Mouse (Mus musculus): ENCODE results near the gene 4930590J08Rik. TPM values are rescaled to one million over a fixed set of nuclear protein-coding genes. Genes with fewer than 3 reads are reported as not detected.

Gene 4930590J08Rik
- total and polyA plus RNA-seq, 2 experiments from 2014 or later = 0.64 to 3.2 TPM

DNA sequence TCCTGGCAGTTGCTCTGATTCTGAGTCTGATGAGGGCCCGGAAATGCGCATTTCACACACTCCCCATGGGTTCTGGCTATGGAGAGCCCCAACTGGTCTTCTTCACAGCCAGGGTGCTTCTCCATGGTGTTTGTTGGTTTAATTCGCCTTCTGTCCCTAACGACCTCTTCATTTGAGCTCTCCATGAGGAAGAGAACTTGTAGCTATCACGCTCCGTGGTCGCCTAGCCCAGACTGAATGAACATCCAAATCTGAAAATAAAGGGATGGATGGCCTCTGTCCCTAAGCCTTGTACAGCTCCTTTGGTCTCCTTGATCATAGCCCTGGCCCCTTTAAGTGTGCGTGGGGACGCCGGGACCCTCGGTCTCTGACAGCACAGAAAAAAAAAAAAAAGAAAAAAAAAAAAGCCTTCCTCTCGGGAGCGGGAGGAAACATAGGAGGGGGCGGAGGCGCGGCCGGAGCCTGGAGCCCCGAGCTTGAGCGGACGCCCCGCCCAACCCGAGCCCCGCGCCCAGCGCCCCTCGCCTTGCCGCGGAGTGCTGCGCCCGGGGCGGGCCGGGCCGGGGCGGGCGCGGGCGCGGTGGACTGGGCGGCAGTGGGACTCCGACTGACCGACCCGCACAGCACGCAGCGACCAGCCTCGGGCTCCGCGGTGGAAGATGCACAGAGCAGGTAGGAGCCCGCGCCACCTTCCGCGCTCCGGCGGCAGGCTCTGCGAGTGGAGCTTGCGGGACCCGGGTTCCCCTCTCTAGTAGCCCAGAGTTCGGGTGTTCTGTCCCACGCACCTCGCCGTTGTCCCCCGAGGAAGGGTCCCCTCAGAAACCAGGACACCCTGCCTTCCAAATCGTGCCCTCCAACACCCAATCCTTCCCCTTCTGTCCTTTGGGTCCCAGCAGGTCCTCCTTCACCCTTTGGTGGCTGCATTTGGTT lies 76.0 kb downstream of the 4930590J08Rik start, which contains the start of gene Fgd5:
Gene Fgd5 (plus strand): TSS at position 508 of the 930 bp plus-strand sequence.
- Histone ChIP-seq H3K4me1 (ENCODE audit: insufficient read depth, low read length) (no peaks in the 10 kb centered on the region), H3K9me3 (ENCODE audit: low read length) (no peaks in the 10 kb centered on the region), H3K4me2 (ENCODE audit: low read depth, low read length) (peak within 1 kb of the TSS; percentile 91), H3K4me3 (ENCODE audit: low read length) (peak within 1 kb of the TSS; percentile 51), H3K27ac (no peak within 1 kb of the TSS; the same call in 1 of the 2 replicates), H3K27me3 (ENCODE audit: insufficient read depth, low read length) (no peaks in the 10 kb centered on the region), H3K9ac (replicated peaks; ENCODE audit: low read length) (peak within 1 kb of the TSS; percentile 61), H3K36me3 (ENCODE audit: insufficient read depth, low read length) (no peaks in the 10 kb centered on the region)
- WGBS = 1% methylated on average over 57 of the region's 62 CpGs
- DNase-seq (ENCODE audit: low spot score) (peak; percentile 58), ATAC-seq (peak; percentile 59)
- no peak for TF ChIP-seq CTCF (IDR thresholded peaks at IDR 0.05; ENCODE audit: low read depth)

DNA sequence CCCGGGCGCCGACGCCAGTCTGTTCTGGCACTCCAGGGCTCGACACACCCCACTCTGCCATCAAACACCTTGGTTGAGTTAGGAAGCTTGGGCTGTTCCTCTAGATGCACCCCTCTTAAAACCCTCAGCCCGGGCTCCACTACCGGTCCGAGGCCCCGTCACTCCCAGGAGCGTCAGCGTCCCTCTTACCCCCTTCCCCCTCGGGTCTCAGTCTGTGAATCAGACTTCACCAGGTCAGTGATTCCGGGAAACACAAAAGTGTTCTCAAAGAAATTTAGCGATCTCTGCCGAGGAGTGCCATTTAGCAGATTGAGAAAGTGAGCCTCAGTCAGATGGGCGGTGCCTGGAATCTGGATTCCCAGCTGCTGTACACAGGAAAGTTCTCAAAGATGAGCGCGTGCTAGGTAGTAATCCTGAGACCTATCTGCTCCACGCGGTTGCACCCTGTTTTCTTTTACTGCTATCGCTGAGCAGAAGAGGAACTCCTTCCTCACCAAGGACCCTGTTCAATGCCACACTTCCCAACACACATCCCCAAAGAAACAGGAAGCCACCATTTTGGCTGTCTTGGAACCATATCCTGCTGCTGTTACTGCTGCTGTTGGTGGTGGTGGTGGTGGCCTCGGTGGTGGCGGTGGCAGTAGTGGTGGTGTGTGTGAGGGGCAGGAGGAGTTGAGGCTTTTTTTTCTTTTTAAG lies 76.8 kb downstream of the 4930590J08Rik start:
- Histone ChIP-seq H3K36me3 (ENCODE audit: insufficient read depth, low read length) (no peaks in the 10 kb centered on the region), H3K27ac (no peak overlapping the region; the same call in 1 of the 2 replicates), H3K4me1 (ENCODE audit: insufficient read depth, low read length) (no peaks in the 10 kb centered on the region), H3K9ac (replicated peaks; ENCODE audit: low read length) (peak overlapping the region; percentile 61), H3K9me3 (ENCODE audit: low read length) (no peaks in the 10 kb centered on the region), H3K4me3 (ENCODE audit: low read length) (peak overlapping the region; percentile 51), H3K4me2 (ENCODE audit: low read depth, low read length) (peak overlapping the region; percentile 91), H3K27me3 (ENCODE audit: insufficient read depth, low read length) (no peaks in the 10 kb centered on the region)
- ATAC-seq = no peak
- no peak for DNase-seq (ENCODE audit: low spot score)
- 16% methylated on average over 23 of the region's 23 CpGs for WGBS
- no peak for TF ChIP-seq CTCF (IDR thresholded peaks at IDR 0.05; ENCODE audit: low read depth)

DNA sequence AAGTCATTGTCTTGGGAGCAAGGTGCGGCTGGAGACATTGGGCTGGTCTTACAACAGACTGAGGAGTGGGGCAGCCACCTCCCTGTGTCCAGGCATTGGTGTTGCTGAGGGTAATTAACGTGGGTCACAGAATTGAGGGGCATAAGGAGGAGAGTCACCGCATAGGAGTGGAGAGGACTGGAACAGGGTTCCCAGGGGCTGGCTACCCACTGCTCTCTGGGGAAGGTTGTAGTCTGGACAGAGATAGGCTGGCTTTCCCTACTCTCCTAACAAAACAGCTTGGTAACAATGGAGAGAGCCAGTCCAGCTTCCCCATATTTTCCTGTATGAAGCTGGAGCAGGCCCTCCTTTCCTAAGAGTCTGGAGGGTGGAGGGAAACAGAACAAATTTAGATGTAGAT lies 77.4 kb downstream of the 4930590J08Rik start:
- no peaks in the 10 kb centered on the region for H3K4me1 ChIP-seq (ENCODE audit: insufficient read depth, low read length)
- no peaks in the 10 kb centered on the region for H3K27me3 ChIP-seq (ENCODE audit: insufficient read depth, low read length)
- ATAC-seq = no peak
- peak overlapping the region; percentile 10; the same call in 1 of the 2 replicates for H3K4me3 ChIP-seq (ENCODE audit: low read length)
- H3K4me2 ChIP-seq (ENCODE audit: low read depth, low read length) = peak overlapping the region; percentile 91
- no peak for DNase-seq (ENCODE audit: low spot score)
- H3K36me3 ChIP-seq (ENCODE audit: insufficient read depth, low read length) = no peaks in the 10 kb centered on the region
- H3K27ac ChIP-seq = no peak overlapping the region
- no peak for TF ChIP-seq CTCF (IDR thresholded peaks at IDR 0.05; ENCODE audit: low read depth)
- WGBS = 60% methylated on average over 3 of the region's 3 CpGs
- no peaks in the 10 kb centered on the region for H3K9me3 ChIP-seq (ENCODE audit: low read length)
- no peak overlapping the region for H3K9ac ChIP-seq (replicated peaks; ENCODE audit: low read length)

DNA sequence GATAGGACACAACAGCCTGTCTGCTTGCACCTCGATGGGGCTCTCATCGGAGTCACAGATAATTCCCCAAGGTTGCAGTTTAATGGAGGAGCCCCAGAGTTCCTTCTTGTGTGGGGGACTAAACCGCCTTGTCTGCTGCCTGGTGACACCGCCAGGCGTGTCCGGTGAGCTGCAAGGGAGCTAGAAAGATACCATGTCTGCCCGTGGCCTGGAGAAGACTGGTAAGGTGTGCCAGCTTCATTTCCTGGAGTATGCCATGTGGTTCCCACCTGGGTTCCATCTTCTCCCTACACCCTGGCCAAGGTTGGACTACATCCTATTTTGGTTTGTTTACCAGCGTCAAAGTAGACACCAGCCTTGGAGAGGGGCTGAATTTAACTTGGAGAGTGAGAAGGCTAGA lies 87.5 kb downstream of the 4930590J08Rik start:
- H3K9ac ChIP-seq (replicated peaks; ENCODE audit: low read length) = no peak overlapping the region
- DNase-seq (ENCODE audit: low spot score) (no peak), ATAC-seq (no peak)
- no peak for TF ChIP-seq CTCF (IDR thresholded peaks at IDR 0.05; ENCODE audit: low read depth)
- H3K4me2 ChIP-seq (ENCODE audit: low read depth, low read length) = no peak overlapping the region
- H3K4me3 ChIP-seq (ENCODE audit: low read length) = no peak overlapping the region
- H3K27me3 ChIP-seq (ENCODE audit: insufficient read depth, low read length) = no peaks in the 10 kb centered on the region
- no peak overlapping the region for H3K27ac ChIP-seq
- no peaks in the 10 kb centered on the region for H3K9me3 ChIP-seq (ENCODE audit: low read length)
- 83% methylated on average over 8 of the region's 8 CpGs for WGBS
- no peaks in the 10 kb centered on the region for H3K36me3 ChIP-seq (ENCODE audit: insufficient read depth, low read length)
- H3K4me1 ChIP-seq (ENCODE audit: insufficient read depth, low read length) = no peaks in the 10 kb centered on the region

DNA sequence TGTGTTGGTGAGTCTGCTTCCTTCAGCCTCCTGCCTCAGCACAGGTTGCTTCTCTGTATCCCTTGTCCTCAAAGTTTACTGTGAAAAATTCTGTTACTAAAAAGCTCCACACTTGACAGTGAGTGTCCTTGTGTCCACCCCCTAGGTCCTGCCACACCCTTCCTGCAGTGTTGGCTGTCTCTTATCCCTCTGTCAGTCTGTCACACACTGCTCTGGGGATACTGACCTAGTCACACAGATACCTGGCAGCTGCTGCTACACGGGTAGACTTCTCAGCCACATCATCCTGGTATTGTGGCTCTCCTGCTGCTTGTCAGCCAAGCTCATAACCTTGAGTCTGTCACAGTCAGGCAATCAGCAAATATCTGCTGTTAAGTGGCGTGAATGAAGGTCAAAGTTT lies 90.2 kb downstream of the 4930590J08Rik start:
- no peaks in the 10 kb centered on the region for H3K27me3 ChIP-seq (ENCODE audit: insufficient read depth, low read length)
- no peak overlapping the region for H3K9ac ChIP-seq (replicated peaks; ENCODE audit: low read length)
- no peak overlapping the region for H3K4me2 ChIP-seq (ENCODE audit: low read depth, low read length)
- no peaks in the 10 kb centered on the region for H3K36me3 ChIP-seq (ENCODE audit: insufficient read depth, low read length)
- H3K4me1 ChIP-seq (ENCODE audit: insufficient read depth, low read length) = no peaks in the 10 kb centered on the region
- H3K27ac ChIP-seq = no peak overlapping the region
- H3K4me3 ChIP-seq (ENCODE audit: low read length) = no peak overlapping the region
- H3K9me3 ChIP-seq (ENCODE audit: low read length) = no peaks in the 10 kb centered on the region
- no peak for TF ChIP-seq CTCF (IDR thresholded peaks at IDR 0.05; ENCODE audit: low read depth)
- ATAC-seq = no peak
- no peak for DNase-seq (ENCODE audit: low spot score)
- 74% methylated on average over 2 of the region's 2 CpGs for WGBS

DNA sequence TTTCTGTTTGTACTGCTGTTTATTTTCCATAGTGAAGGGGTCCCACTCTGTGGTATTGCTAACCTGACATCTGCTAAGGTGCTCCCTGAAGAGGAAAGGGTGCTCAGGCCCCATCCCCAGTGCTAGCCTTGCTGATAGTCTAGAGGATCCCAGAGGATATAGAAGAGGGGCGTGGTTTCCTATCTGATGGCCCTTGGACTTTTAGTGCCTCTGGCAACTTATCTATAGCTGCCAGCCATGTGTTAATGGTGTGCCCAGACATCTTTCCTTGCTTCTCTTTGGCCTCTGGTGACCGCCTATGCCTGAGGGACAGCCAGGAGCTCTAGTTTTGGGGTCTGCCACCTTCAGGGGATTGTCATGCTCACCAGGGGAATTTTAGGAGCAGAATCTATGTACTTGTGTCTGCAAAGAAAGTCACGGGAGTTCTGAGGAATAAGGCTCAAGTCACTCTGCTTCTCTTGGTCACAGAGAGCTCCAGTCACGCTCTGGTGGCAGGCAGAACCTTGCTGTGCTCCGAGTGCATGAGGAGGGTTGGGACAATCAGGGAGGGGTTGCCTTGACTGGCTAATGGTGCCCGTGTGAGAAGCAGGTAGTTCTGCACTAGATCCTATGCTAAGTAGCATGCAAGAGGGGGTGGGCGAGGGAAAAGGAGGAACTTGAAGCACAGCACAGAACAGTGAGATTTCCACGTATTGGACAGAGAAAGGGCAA lies 91.3 kb downstream of the 4930590J08Rik start:
- no peak overlapping the region for H3K4me3 ChIP-seq (ENCODE audit: low read length)
- no peaks in the 10 kb centered on the region for H3K36me3 ChIP-seq (ENCODE audit: insufficient read depth, low read length)
- no peak overlapping the region for H3K4me2 ChIP-seq (ENCODE audit: low read depth, low read length)
- no peak for DNase-seq (ENCODE audit: low spot score)
- no peak for ATAC-seq
- TF ChIP-seq CTCF (IDR thresholded peaks at IDR 0.05; ENCODE audit: low read depth) = no peak
- no peaks in the 10 kb centered on the region for H3K9me3 ChIP-seq (ENCODE audit: low read length)
- 74% methylated on average over 8 of the region's 8 CpGs for WGBS
- H3K9ac ChIP-seq (replicated peaks; ENCODE audit: low read length) = no peak overlapping the region
- H3K4me1 ChIP-seq (ENCODE audit: insufficient read depth, low read length) = no peaks in the 10 kb centered on the region
- no peak overlapping the region for H3K27ac ChIP-seq
- H3K27me3 ChIP-seq (ENCODE audit: insufficient read depth, low read length) = no peaks in the 10 kb centered on the region

Data from hindbrain, postnatal 0 days (tissue).